Mouse (Mus musculus): ENCODE data around the gene Arntl. TPM values are rescaled to one million over a fixed set of nuclear protein-coding genes. Genes with fewer than 3 reads are reported as not detected.

Arntl gene
- polyA plus RNA-seq, 1 experiment from 2014 or later, result 8.9 TPM

DNA sequence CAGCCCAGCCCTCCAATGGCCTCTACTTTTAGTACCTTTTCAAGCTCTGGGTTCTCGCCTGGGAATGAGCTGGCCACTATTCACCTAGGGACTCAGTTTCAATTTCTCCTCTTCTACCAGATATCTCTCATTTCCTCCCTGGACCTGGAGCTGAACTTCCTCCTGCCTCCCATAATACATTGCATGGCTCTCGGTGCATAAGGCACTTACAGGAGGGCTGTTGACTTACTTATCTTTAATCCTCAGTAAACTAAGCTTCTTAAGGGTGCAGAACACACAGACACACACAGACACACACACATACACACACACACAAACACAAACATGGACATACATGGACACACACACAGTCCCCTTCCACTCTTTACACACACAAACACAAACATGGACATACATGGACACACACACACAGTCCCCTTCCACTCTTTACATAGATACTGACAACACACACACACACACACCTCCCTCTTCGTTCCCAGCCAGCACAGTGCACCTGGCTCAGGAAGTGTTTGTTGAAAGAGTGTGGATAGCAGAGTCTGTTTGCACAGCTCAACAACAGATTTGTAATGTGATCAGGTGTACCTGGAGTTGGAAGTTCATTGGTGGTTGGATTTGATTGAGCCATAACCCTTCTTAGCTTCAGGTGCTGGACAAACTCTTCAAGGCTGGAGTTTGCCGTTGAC lies 32.3 kb downstream of the Arntl start:
- H3K4me2 ChIP-seq, result no peak overlapping the region
- peaks cover 18% of the 10 kb centered on the region for H3K4me1 ChIP-seq
- no peak for ATAC-seq (ENCODE audit: insufficient number of reproducible peaks, insufficient read depth, low FRiP score, low TSS enrichment, low read depth)
- 82% methylated on average over 4 of the region's 4 CpGs for WGBS
- H3K4me3 ChIP-seq, result no peak overlapping the region
- H3K27me3 ChIP-seq, result no peaks in the 10 kb centered on the region
- no peak overlapping the region for H3K9ac ChIP-seq
- H3K27ac ChIP-seq, result no peak overlapping the region
- H3K36me3 ChIP-seq, result no peaks in the 10 kb centered on the region
- H3K9me3 ChIP-seq, result no peaks in the 10 kb centered on the region

DNA sequence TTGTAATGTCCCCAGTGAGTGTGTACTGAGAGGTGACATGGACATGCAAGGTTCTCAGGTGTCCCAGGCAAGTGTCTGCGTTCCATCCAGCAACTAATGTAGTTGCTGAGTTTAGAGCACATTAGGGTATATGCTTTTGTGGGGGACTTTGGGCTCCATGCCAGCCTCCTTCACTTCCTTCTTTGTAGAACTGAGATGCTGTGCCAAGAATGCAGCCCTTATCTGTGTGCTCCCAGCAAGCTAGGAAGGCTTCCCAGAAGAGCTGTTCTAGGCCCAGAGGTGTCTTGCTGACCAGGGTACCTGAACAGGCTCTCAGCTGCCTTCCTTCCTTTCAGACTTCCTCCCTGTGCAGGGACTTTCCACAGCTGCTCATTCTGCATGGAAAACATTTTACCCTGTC lies 33.2 kb downstream of the Arntl start:
- no peak overlapping the region for H3K4me3 ChIP-seq
- ATAC-seq (ENCODE audit: insufficient number of reproducible peaks, insufficient read depth, low FRiP score, low TSS enrichment, low read depth), result no peak
- no peak overlapping the region for H3K4me2 ChIP-seq
- no peaks in the 10 kb centered on the region for H3K36me3 ChIP-seq
- no peaks in the 10 kb centered on the region for H3K9me3 ChIP-seq
- 87% methylated on average over 1 of the region's 1 CpGs for WGBS
- H3K27ac ChIP-seq, result no peak overlapping the region
- H3K9ac ChIP-seq, result no peak overlapping the region
- H3K27me3 ChIP-seq, result no peaks in the 10 kb centered on the region
- peaks cover 18% of the 10 kb centered on the region for H3K4me1 ChIP-seq

DNA sequence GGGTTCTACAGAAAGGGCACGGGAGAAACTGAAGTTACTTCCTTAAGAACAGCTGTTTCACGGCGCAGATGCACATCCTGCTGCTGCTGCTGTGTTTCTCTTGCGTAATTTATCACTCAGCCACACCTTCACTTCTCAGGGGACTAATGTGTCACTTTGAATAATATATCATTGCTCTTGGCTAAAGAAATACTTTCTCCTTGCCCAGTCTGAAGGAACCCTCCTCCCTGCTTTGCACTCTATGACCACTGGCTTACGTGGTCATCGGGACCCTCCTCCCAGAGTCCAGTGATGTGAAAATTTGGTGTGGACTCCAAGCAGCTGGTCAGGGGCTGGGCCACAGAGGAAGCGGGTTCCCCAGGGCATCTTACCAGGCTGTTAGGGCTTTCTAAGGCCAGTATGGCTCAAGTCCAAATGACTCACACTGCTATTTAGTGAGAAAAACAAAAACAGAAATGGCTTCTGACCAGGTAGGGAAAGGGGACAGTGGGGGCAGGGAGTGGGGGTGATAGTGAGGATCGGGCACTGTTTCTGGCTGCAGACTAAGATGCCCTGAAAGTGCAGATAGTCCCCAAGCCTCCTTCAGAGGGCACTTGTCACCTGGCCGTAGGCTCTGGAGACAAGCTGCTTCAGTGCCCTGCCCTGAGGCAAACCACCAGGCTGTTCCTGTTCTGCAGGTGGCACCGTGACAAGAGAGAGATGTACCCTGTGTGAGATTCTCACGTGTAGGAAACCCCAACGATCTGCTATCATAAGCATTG lies 34.8 kb downstream of the Arntl start:
- peaks cover 18% of the 10 kb centered on the region for H3K4me1 ChIP-seq
- 76% methylated on average over 12 of the region's 12 CpGs for WGBS
- no peak for ATAC-seq (ENCODE audit: insufficient number of reproducible peaks, insufficient read depth, low FRiP score, low TSS enrichment, low read depth)
- no peak overlapping the region for H3K27ac ChIP-seq
- H3K4me3 ChIP-seq, result no peak overlapping the region
- H3K4me2 ChIP-seq, result no peak overlapping the region
- H3K36me3 ChIP-seq, result no peaks in the 10 kb centered on the region
- H3K9ac ChIP-seq, result no peak overlapping the region
- H3K9me3 ChIP-seq, result no peaks in the 10 kb centered on the region
- H3K27me3 ChIP-seq, result no peaks in the 10 kb centered on the region

DNA sequence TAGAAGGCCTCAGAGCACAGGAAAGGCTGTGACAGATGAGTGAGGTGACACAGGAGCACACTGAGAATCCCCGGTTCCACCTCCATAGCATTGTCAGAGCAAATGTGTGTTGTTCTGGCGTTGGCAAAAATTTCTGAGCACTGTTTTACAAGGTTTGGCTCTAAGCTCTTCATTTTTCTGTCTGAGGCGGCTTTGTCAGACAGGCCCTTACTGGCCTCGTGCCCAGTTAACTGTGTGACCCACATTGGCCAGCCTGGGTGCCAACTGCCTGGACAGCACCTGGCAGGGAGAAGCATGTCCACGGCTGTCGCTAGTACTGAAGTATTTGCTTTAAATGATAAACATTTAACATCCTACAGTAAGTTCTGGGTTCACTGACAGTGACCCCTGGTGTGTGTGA lies 35.4 kb downstream of the Arntl start:
- no peaks in the 10 kb centered on the region for H3K27me3 ChIP-seq
- peaks cover 18% of the 10 kb centered on the region for H3K4me1 ChIP-seq
- no peaks in the 10 kb centered on the region for H3K36me3 ChIP-seq
- WGBS, result 80% methylated on average over 6 of the region's 6 CpGs
- ATAC-seq (ENCODE audit: insufficient number of reproducible peaks, insufficient read depth, low FRiP score, low TSS enrichment, low read depth), result no peak
- H3K9me3 ChIP-seq, result no peaks in the 10 kb centered on the region
- H3K27ac ChIP-seq, result no peak overlapping the region
- H3K4me2 ChIP-seq, result no peak overlapping the region
- no peak overlapping the region for H3K4me3 ChIP-seq
- H3K9ac ChIP-seq, result no peak overlapping the region

DNA sequence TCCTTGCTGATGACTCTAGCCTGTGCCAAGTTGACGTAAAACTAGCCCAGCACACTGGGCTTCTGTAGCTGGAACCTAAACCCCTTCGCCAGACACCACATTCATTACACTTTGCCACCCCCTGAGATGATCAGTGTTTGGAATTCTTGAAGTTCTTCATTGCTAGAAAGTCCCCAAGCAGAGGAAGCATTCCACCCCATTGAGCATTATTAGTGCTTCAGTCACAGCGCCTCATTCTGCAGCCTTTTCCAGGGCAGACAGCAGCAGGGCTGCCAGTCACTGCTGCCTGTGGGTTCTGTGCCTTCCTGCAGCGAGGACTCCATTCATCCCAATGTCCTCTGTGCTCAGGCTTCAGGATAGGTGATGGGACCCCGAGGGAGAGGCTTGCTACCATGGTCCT lies 37.9 kb downstream of the Arntl start:
- WGBS, result 76% methylated on average over 5 of the region's 5 CpGs
- no peak for ATAC-seq (ENCODE audit: insufficient number of reproducible peaks, insufficient read depth, low FRiP score, low TSS enrichment, low read depth)
- Histone ChIP-seq H3K36me3 (no peaks in the 10 kb centered on the region), H3K4me2 (no peak overlapping the region), H3K9me3 (no peaks in the 10 kb centered on the region), H3K4me3 (no peak overlapping the region), H3K27me3 (no peaks in the 10 kb centered on the region), H3K27ac (no peak overlapping the region), H3K4me1 (peaks cover 35% of the 10 kb centered on the region), H3K9ac (no peak overlapping the region)

DNA sequence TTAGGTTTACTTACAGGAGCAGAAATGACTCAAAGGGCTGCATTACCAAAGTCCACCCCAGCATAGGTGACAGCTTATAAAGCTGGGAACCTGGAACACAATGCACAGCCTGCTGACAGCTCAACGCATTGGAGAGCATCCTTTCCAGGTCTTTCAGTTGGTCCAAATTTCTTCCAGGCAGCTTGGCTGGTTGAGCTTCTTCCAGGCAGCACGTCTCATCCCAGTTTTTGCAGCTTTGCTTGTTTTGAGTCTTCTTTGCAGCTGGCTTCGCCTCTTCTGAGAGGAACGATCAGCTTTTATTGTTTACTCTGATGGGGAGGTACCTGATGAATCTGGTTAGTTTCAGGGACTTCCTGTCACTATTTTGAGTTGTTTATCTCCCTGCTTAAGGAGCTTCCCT lies 39.2 kb downstream of the Arntl start:
- no peak overlapping the region for H3K4me3 ChIP-seq
- no peaks in the 10 kb centered on the region for H3K36me3 ChIP-seq
- no peaks in the 10 kb centered on the region for H3K9me3 ChIP-seq
- H3K27me3 ChIP-seq, result no peaks in the 10 kb centered on the region
- H3K27ac ChIP-seq, result no peak overlapping the region
- no peak overlapping the region for H3K4me2 ChIP-seq
- ATAC-seq (ENCODE audit: insufficient number of reproducible peaks, insufficient read depth, low FRiP score, low TSS enrichment, low read depth), result no peak
- no peak overlapping the region for H3K9ac ChIP-seq
- 80% methylated on average over 4 of the region's 4 CpGs for WGBS
- peaks cover 44% of the 10 kb centered on the region for H3K4me1 ChIP-seq

DNA sequence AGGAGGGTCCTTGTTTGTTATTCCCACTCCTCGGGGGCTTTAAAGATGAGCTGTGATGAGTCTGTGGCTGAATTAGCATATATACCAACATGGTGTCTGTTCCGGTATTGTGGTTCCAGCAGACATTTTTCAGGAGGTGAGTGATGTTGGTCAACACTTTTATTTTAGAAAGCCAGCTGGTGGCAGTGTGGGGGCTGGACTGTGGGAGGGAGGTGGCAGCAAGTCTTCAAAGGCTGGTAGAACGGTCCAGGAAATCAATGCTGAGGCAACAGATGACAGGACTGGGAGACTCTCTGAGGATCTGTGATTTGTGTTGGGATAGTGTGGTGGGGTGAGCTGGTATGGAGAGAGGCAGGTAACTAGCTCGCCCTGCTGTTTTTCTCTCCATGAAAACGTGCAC lies 39.9 kb downstream of the Arntl start:
- 77% methylated on average over 5 of the region's 5 CpGs for WGBS
- no peak overlapping the region for H3K27ac ChIP-seq

DNA sequence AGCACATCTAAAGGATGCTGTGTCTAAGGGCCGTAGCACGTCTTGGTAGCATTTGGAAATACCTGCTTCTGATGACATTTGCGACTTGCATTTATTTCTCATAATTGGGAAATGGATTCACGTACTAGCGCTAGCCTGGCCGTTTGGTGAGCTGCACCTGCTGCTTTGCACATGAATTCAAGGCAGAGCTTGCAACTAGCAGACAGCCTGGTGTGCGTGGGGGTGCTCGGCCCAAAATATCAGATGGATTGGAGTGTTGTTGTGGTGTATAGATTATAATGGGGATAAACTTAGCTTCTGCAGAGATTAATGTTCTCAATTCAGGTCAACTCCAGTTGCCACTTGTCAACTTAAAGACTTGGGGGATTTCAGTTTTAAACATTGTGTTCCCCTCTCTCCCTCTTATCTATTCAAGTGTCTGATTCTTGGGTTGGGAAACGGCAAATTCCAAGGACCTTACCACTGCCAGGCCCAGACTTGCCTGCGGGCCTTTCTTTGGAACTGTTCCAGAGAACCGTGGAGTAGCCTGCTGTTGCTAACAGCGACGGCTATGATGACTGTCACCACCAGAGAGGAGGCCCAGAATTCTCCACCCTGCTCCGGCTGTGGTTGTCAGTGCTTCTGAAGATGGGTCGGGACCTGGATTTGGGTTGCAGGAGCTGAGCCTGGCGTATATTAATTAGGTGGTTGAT lies 42.0 kb downstream of the Arntl start:
- H3K4me3 ChIP-seq, result no peak overlapping the region
- 55% methylated on average over 16 of the region's 16 CpGs for WGBS
- no peak overlapping the region for H3K4me2 ChIP-seq
- H3K4me1 ChIP-seq, result peaks cover 47% of the 10 kb centered on the region
- 0 out of 2 replicates have a peak overlapping the region, but pooled peaks have one; percentile 80 for H3K27ac ChIP-seq
- no peaks in the 10 kb centered on the region for H3K9me3 ChIP-seq
- H3K27me3 ChIP-seq, result no peaks in the 10 kb centered on the region
- ATAC-seq (ENCODE audit: insufficient number of reproducible peaks, insufficient read depth, low FRiP score, low TSS enrichment, low read depth), result no peak
- no peaks in the 10 kb centered on the region for H3K36me3 ChIP-seq
- no peak overlapping the region for H3K9ac ChIP-seq

More for the DNA sequence above, 39.9 kb downstream of the Arntl start:
- H3K4me2 ChIP-seq, result no peak overlapping the region
- no peak overlapping the region for H3K9ac ChIP-seq
- no peaks in the 10 kb centered on the region for H3K36me3 ChIP-seq
- no peaks in the 10 kb centered on the region for H3K9me3 ChIP-seq
- ATAC-seq (ENCODE audit: insufficient number of reproducible peaks, insufficient read depth, low FRiP score, low TSS enrichment, low read depth), result no peak
- H3K27me3 ChIP-seq, result no peaks in the 10 kb centered on the region
- H3K4me1 ChIP-seq, result peaks cover 44% of the 10 kb centered on the region
- H3K4me3 ChIP-seq, result no peak overlapping the region

DNA sequence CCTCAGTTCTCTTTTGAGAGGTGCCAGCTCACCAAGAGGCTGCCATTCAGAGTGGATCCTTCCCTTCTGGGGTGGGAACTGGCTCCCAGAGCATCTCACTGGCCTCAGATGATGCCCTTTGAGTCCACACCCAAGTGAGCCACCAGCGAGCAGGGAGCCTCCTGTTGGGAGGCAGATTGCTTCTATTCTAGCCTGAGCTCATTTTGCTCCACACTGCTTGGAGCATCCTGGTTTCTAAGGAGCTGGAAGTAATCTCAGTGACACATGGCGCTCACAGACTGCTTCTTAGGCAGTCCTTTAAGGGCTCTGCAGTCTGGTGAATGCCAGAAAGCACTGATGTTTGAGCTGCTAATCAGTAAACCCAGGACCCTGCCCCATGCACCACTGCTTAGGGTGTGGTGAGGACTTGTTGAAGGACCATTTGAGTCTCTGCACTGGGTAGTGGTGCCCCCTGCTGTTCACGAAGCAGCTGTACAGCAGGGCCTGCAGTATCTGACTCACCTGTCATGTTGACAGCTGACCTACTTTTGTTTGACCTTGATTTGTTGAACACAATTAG lies 43.2 kb downstream of the Arntl start:
- Histone ChIP-seq H3K4me2 (no peak overlapping the region), H3K4me3 (no peak overlapping the region), H3K27me3 (no peaks in the 10 kb centered on the region), H3K9ac (no peak overlapping the region), H3K27ac (peak overlapping the region; percentile 80), H3K4me1 (peaks cover 47% of the 10 kb centered on the region), H3K9me3 (no peaks in the 10 kb centered on the region), H3K36me3 (no peaks in the 10 kb centered on the region)
- 60% methylated on average over 3 of the region's 3 CpGs for WGBS
- ATAC-seq (ENCODE audit: insufficient number of reproducible peaks, insufficient read depth, low FRiP score, low TSS enrichment, low read depth), result no peak

DNA sequence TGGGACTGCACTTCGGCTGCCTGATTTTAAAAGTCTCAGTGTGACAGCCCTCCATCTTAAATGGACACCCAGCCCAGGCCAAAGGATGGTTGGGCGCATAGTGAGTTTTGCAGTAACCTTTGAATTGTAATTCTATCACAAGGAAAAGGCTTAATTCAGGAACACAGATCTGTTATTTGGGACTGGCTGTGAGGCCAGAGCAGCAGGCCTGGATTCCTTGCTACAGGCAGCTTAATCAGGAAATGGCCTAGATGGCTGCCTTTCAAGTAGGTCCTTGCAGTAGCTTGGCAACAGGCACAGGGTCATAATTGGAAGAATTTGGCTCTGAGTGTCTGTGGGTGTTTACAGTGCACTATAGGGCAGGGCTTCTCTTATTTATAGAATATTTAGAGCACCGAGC lies 43.7 kb downstream of the Arntl start:
- no peak overlapping the region for H3K9ac ChIP-seq
- H3K27me3 ChIP-seq, result no peaks in the 10 kb centered on the region
- peak overlapping the region; percentile 80 for H3K27ac ChIP-seq
- peaks cover 47% of the 10 kb centered on the region for H3K4me1 ChIP-seq
- H3K4me3 ChIP-seq, result no peak overlapping the region
- H3K36me3 ChIP-seq, result no peaks in the 10 kb centered on the region
- H3K9me3 ChIP-seq, result no peaks in the 10 kb centered on the region
- ATAC-seq (ENCODE audit: insufficient number of reproducible peaks, insufficient read depth, low FRiP score, low TSS enrichment, low read depth), result 0 out of 2 replicates have a peak, but pooled peaks have one; percentile 52
- 57% methylated on average over 3 of the region's 3 CpGs for WGBS
- no peak overlapping the region for H3K4me2 ChIP-seq

DNA sequence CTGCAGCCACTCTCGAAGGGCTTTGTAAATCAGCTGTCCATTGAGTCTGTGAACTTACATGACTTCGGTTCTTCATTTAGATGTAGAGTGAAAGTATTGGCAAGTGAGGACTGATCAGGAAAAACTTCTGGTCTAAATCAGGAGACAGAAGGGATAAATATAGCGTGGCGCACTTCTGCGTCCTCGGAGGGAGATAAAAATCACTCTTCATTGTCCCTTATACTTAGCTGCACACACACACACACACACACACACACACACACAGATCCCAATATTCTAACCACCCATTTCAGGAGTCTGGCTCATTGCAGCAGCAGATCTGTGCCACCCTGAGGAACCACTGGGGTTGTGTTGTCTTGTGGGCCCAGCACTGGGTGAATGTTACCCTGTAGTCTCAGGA lies 44.3 kb downstream of the Arntl start:
- no peak overlapping the region for H3K4me2 ChIP-seq
- H3K36me3 ChIP-seq, result no peaks in the 10 kb centered on the region
- H3K9ac ChIP-seq, result no peak overlapping the region
- no peak for ATAC-seq (ENCODE audit: insufficient number of reproducible peaks, insufficient read depth, low FRiP score, low TSS enrichment, low read depth)
- H3K27me3 ChIP-seq, result no peaks in the 10 kb centered on the region
- peak overlapping the region; percentile 80 for H3K27ac ChIP-seq
- H3K9me3 ChIP-seq, result no peaks in the 10 kb centered on the region
- no peak overlapping the region for H3K4me3 ChIP-seq
- peaks cover 47% of the 10 kb centered on the region for H3K4me1 ChIP-seq
- WGBS, result 63% methylated on average over 6 of the region's 6 CpGs
